Mouse (Mus musculus) G1E (cell line): ENCODE results near the gene Eif5a2. TPM values are rescaled to one million over a fixed set of nuclear protein-coding genes. Genes with fewer than 3 reads are reported as not detected.

Experiments used
- ATAC-seq: 2 replicates; pipeline ENCODE4 v1.8.0; 2016; ENCODE audit warnings: mild to moderate bottlenecking; ENCODE audit not compliant: insufficient number of reproducible peaks, poor library complexity, low FRiP score, severe bottlenecking; ENCODE audit errors: extremely low read depth
- DNase-seq: peaks from one replicate; pipeline ENCODE4 v3.0.0; 2012; ENCODE audit warnings: low spot score
- H3K27me3 ChIP-seq: 2 replicates; pipeline ENCODE4 v1.6.1; 2012; ENCODE audit warnings: mild to moderate bottlenecking, low read length, inconsistent platforms; ENCODE audit not compliant: insufficient read depth
- H3K36me3 ChIP-seq: replicated peaks from 2 replicates; pipeline ENCODE3; 2012; ENCODE audit warnings: mild to moderate bottlenecking, inconsistent platforms
- H3K4me1 ChIP-seq: 2 replicates; pipeline ENCODE4 v1.6.1; 2012; ENCODE audit warnings: low read depth, low read length, inconsistent platforms, mixed read lengths; ENCODE audit not compliant: insufficient read depth
- H3K4me3 ChIP-seq: 2 replicates; pipeline ENCODE4 v1.5.1; 2012; ENCODE audit warnings: low read depth, mild to moderate bottlenecking, inconsistent platforms, low read length, moderate library complexity, mixed read lengths
- H3K9me3 ChIP-seq: replicated peaks from 2 replicates; pipeline ENCODE4 v1.6.1; 2012; ENCODE audit warnings: inconsistent platforms
- CTCF ChIP-seq: IDR thresholded peaks from 2 replicates; pipeline ENCODE4 v1.5.1; 2012; ENCODE audit warnings: low read depth, low read length, inconsistent platforms, mixed read lengths
- GATA1 ChIP-seq: IDR thresholded peaks from 2 replicates; pipeline ENCODE4 v1.6.1; 2012; ENCODE audit warnings: borderline replicate concordance, low read length, inconsistent platforms, mixed read lengths
- GATA2 ChIP-seq: IDR thresholded peaks from 2 replicates; pipeline ENCODE4 v1.6.1; 2012; ENCODE audit warnings: low read depth, low read length, inconsistent platforms, borderline replicate concordance
- POLR2AphosphoS5 ChIP-seq: IDR thresholded peaks from 2 replicates; pipeline ENCODE4 v1.6.1; 2012; ENCODE audit warnings: low read depth, low read length, inconsistent platforms; ENCODE audit not compliant: insufficient replicate concordance
- TAL1 ChIP-seq: conservative IDR thresholded peaks from 2 replicates; pipeline ENCODE4 v1.6.1; 2012; ENCODE audit warnings: low read depth, low read length, inconsistent platforms, mixed read lengths
- polyA plus RNA-seq: library from polyadenylated mRNA; stranded (reverse); fragments of >175 nt; gene quantifications from 2 replicates; pipeline ENCODE4 v1.2.3, GENCODE M21; 2012
- total RNA-seq, 2 experiments: library from RNA; stranded (forward) in 1 of 2; stranded (reverse) in 1 of 2; fragments of 200-1000 nt in 1 of 2; fragments of >200 nt in 1 of 2; fragmentation: Nextera tagmentation in 1 of 2; gene quantifications; 2 replicates each; pipeline ENCODE4 v1.2.3; 2014 to 2017

Gene Eif5a2
- total and polyA plus RNA-seq, 3 experiments, result 2.2 to 56.1 (median 37.7) TPM

DNA sequence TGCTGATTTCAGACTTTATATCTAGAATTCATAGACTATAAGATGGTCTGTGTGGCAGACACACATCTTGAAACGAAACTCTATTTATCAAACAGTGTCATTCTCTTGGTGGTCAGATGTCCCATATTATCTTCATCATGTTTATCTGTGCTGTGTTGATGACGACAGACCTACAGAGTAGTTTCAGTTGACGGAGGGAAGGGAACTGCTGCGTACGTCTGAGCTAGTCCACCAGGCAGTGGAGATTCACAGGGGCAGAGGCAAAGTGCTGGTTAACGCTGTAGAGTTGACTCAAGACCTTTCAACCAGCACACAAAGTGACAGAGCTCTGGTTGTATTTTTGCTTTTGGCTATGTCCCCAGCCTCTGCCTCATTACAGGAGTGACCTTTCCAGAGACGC lies 13.8 kb downstream of the Eif5a2 start:
- H3K36me3 ChIP-seq, result peaks cover 47% of the 10 kb centered on the region
- no peaks in the 10 kb centered on the region for H3K27me3 ChIP-seq
- ATAC-seq, result no peak
- TF ChIP-seq CTCF (no peak), GATA2 (no peak), GATA1 (no peak), POLR2AphosphoS5 (no peak), TAL1 (no peak)
- no peaks in the 10 kb centered on the region for H3K9me3 ChIP-seq
- peaks cover 28% of the 10 kb centered on the region for H3K4me1 ChIP-seq
- no peak for DNase-seq
- no peak overlapping the region for H3K4me3 ChIP-seq

DNA sequence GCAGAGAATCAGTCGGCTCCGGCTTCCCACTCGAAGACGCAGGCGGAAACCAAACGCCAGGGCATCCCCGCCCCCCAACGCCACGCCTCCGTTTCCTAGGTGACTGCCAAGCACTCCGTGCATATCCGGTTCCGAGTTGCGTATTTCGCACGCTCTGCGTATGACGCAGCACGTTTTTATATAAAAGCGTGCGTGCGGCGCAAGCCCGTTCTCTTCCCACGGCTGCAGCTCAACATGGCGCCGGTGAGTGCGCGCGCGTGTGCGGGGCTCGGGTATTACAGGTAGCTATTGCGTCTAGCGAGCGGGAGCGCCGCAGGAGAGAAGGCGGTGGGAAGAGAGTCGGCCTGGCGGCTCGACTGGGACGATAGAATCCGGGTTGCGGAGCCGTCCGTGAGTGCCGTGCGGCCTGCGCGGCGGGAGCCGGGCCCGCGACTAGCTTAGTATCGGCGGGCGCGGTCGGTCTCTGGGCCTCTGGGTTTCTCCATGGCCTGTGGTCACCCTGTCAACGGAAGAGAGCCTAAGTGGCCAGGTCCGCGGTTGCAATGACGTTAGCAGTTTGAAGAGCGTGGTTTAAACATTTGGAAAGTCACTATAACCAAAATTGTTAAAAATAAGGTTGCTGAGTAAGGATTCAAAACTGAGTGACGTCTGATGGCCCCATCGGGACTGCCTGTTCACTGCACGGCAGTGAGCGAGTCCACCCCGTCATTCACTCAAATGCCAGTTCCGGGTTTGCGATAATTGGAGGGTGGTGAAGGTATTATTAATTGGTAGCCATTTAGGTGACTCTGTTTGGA lies 24.4 kb downstream of the Eif5a2 start, which contains the start of gene Rpl22l1:
Rpl22l1 (plus strand) TSS at position 136 of the 797 bp plus-strand sequence.
- DNase-seq (peak; percentile 81), ATAC-seq (peak; percentile 95)
- peaks cover 32% of the 10 kb centered on the region for H3K36me3 ChIP-seq
- peak within 1 kb of the TSS; percentile 82 for H3K4me3 ChIP-seq
- H3K9me3 ChIP-seq, result no peaks in the 10 kb centered on the region
- H3K4me1 ChIP-seq, result peaks cover 22% of the 10 kb centered on the region
- no peaks in the 10 kb centered on the region for H3K27me3 ChIP-seq
- no peak for TF ChIP-seq TAL1
- peak; percentile 34; the same call in 1 of the 2 replicates for TF ChIP-seq POLR2AphosphoS5

DNA sequence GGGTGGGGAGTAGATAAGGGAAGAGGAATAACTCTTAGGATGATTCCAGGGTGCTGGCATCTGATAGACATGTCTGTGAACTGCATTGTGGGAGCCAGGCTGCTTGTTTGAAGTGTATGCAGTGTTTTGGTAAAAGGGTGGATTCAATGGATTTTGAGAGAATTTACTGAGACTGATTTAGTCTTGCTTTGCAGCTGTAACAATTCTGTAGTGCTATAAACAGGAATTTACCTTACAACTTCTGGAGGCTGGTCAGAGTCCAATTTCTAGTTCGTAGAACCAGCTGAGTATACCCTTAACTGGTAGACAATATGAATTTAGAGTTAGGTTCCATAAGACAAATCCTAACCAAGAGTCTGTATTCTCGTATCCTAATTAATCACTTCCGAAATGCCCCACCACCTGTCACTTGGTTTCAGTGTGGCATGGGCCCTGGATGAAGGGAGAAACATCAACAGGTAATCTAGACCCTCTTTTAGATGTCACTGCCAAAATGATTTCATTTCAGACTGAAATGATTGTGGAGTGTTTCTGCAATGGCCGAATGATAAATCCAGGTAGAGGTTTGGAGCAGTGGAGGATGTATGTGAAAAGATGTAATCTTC lies 27.1 kb downstream of the Eif5a2 start:
- Histone ChIP-seq H3K27me3 (no peaks in the 10 kb centered on the region), H3K4me3 (no peak overlapping the region), H3K36me3 (peaks cover 33% of the 10 kb centered on the region), H3K4me1 (peaks cover 23% of the 10 kb centered on the region), H3K9me3 (no peaks in the 10 kb centered on the region)
- ATAC-seq (no peak), DNase-seq (no peak)
- TF ChIP-seq POLR2AphosphoS5 (peak; percentile 53; the same call in 1 of the 2 replicates), GATA1 (no peak)

DNA sequence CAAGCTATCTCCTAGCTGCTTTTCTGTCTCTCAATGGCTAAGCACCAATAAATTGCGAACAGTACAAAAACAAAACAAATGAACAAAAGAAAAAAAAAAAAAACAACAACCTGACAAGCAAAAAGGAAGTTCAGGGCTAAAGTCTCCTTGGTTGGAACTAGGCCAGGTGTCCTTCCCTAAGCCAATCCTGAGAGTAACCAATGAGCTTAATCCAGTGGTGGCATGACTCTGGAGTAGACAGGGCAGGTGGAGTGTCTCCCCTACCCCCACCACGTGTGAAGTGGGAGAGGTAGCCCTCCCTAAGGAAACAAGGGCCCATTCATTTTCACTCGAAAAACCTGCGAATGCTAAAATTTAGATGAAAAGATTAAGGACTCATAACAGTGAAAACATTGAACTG lies 30.4 kb downstream of the Eif5a2 start:
- Histone ChIP-seq H3K36me3 (peaks cover 33% of the 10 kb centered on the region), H3K4me3 (no peak overlapping the region), H3K4me1 (peaks cover 17% of the 10 kb centered on the region), H3K27me3 (no peaks in the 10 kb centered on the region), H3K9me3 (no peaks in the 10 kb centered on the region)
- DNase-seq (no peak), ATAC-seq (no peak)
- TF ChIP-seq CTCF, result no peak
- no peak for TF ChIP-seq POLR2AphosphoS5
- no peak for TF ChIP-seq GATA1
- no peak for TF ChIP-seq GATA2
- TF ChIP-seq TAL1, result no peak

DNA sequence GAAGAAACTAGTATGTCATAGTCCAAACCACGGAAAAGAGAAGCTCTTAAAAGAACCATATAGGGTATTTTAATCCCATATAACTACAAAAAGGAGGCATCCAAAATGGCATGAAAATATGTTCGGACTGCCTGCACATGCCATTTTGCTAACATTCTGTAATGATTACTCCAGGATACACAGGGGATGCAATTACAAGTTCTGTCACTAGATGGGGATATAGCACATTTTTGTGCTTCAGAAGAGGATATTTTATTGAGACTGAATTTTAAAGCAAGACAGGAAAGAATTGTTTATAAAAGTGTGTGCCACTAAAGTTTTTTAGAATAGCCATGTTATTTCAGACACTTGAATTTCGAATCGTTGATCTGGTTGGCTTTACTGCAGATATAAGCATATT lies 33.3 kb downstream of the Eif5a2 start:
- Histone ChIP-seq H3K36me3 (peaks cover 10% of the 10 kb centered on the region), H3K9me3 (no peaks in the 10 kb centered on the region), H3K4me1 (peaks cover 9% of the 10 kb centered on the region), H3K4me3 (no peak overlapping the region), H3K27me3 (peaks cover 2% of the 10 kb centered on the region; the same call in 1 of the 2 replicates)
- TF ChIP-seq GATA1 (no peak), TAL1 (no peak), GATA2 (no peak), POLR2AphosphoS5 (no peak), CTCF (peak; percentile 71)
- ATAC-seq, result peak; percentile 34; the same call in 1 of the 2 replicates
- DNase-seq, result peak; percentile 27

DNA sequence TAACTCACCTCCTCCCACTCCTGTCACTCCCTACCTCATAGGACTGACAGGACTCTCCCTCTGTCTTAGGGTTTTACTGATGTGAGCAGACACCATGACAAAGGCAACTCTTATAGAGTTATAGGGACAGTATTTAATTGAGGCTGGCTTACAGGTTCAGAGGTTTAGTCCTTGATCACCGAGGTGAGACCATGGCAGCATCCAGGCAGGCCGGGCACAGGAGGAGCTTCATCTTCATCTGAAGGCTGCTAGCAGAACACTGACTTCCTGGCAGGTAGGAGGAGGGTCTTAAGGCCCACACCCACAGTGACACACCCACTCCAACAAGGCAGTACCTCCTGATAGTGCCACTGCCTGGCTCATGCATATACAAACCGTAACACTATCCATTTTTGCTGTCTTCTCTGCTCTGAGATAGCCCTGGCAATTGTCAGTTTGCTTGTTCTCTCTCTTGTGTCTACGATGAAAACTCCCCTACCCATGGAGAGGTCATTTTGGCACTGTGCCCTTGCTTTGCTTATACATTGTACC lies 35.0 kb downstream of the Eif5a2 start:
- no peaks in the 10 kb centered on the region for H3K9me3 ChIP-seq
- no peak for TF ChIP-seq TAL1
- no peak for TF ChIP-seq GATA1
- no peak for TF ChIP-seq CTCF
- TF ChIP-seq GATA2, result no peak
- no peak for TF ChIP-seq POLR2AphosphoS5
- H3K4me1 ChIP-seq, result peaks cover 9% of the 10 kb centered on the region
- peaks cover 5% of the 10 kb centered on the region for H3K27me3 ChIP-seq
- H3K4me3 ChIP-seq, result no peak overlapping the region
- H3K36me3 ChIP-seq, result no peaks in the 10 kb centered on the region
- ATAC-seq (no peak), DNase-seq (no peak)
